In the genomic region with DNA sequence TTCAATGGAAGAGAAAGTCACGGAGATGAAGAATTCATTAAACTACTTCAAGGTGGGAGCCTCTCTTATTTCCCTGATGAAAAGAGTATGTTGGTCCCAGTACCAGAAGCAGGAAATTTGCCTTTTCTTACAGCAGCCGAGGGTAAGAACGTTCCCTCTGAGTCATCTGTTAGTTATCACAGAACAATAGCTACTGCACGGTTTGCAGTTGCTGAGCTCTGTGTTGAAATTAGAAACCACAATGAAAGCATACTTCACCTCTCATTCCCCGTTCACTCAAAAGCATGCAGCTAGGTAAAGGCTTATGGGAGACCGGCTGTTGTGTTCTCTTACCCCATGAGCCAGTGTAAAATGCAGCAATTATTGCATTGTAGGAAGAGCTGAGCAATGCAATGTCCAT, we compare ENCODE assay signal across 18 mouse cellular contexts. TPM values are rescaled to one million over a fixed set of nuclear protein-coding genes. Genes with fewer than 3 reads are reported as not detected.
DNase-seq lines count a peak whose midpoint lies in the region; ATAC-seq and TF ChIP-seq lines count a peak whose summit lies in the region.
"Had no signal": no experiment of that assay in that cellular context is flagged by ENCODE, and none has a peak within 500 bp of the region (broad histone marks: within the 10 kb centered on the region; RNA-seq: fewer than 3 reads in every experiment).

No protein-coding gene starts in this region.

- ATAC-seq in lung, postnatal 0 days = no peak
- ATAC-seq: forebrain, embryonic 14.5 days; inflammation-experienced regulatory T-cells, adult 6 months had no signal

- peak; percentile 23 for DNase-seq in lung, postnatal 0 days (ENCODE audit: low spot score)
- no peak for DNase-seq in lung, postnatal 10 days
- no peak for DNase-seq in embryonic facial prominence, embryonic 10.5 days (ENCODE audit: low spot score)
- no peak for DNase-seq in limb, embryonic 10.5 days (ENCODE audit: low spot score)
- peak; percentile 15 for DNase-seq in telencephalon, adult 2 months (ENCODE audit: low read depth, low spot score)
- no peak for DNase-seq in ovary, postnatal 36 days (ENCODE audit: low spot score)
- no peak for DNase-seq in kidney, postnatal 10 days
- DNase-seq: adrenal gland, postnatal 25 days; cerebellum, adult 8-10 months; heart, postnatal 14 days; thymus, postnatal 36 days had no signal

- no peak for TF ChIP-seq CTCF in lung, postnatal 0 days (IDR thresholded peaks at IDR 0.05)

- H3K27me3 ChIP-seq in lung, postnatal 0 days (replicated peaks; ENCODE audit: insufficient read depth, low read length) = no peaks in the 10 kb centered on the region
- peaks cover 6% of the 10 kb centered on the region; the same call in 1 of the 2 replicates for H3K27me3 ChIP-seq in embryonic facial prominence, embryonic 10.5 days (replicated peaks; ENCODE audit: low read depth, poor library complexity, severe bottlenecking)
- no peaks in the 10 kb centered on the region for H3K27me3 ChIP-seq in limb, embryonic 10.5 days (ENCODE audit: low read depth, poor library complexity, severe bottlenecking)
- H3K27me3 ChIP-seq: embryonic facial prominence, embryonic 12.5 days; neural tube, embryonic 13.5 days had no signal

- H3K4me3 ChIP-seq in lung, postnatal 0 days (ENCODE audit: low read depth, low read length) = no peak overlapping the region
- H3K4me3 ChIP-seq in embryonic facial prominence, embryonic 10.5 days = no peak overlapping the region
- H3K4me3 ChIP-seq in limb, embryonic 10.5 days = no peak overlapping the region
- H3K4me3 ChIP-seq: embryonic facial prominence, embryonic 12.5 days; megakaryocyte, embryonic 14.5 days; neural tube, embryonic 13.5 days had no signal

- H3K36me3 ChIP-seq in lung, postnatal 0 days (ENCODE audit: insufficient read depth, low read length) = no peaks in the 10 kb centered on the region
- H3K36me3 ChIP-seq in embryonic facial prominence, embryonic 10.5 days (replicated peaks) = no peaks in the 10 kb centered on the region
- no peaks in the 10 kb centered on the region for H3K36me3 ChIP-seq in limb, embryonic 10.5 days
- H3K36me3 ChIP-seq: embryonic facial prominence, embryonic 12.5 days; neural tube, embryonic 13.5 days had no signal

- no peak for TF ChIP-seq EP300 in lung, postnatal 0 days (IDR thresholded peaks at IDR 0.05)

- no peaks in the 10 kb centered on the region for H3K9me3 ChIP-seq in lung, postnatal 0 days (ENCODE audit: low read length)
- peaks cover 5% of the 10 kb centered on the region; the same call in 1 of the 2 replicates for H3K9me3 ChIP-seq in embryonic facial prominence, embryonic 10.5 days
- no peaks in the 10 kb centered on the region for H3K9me3 ChIP-seq in limb, embryonic 10.5 days (replicated peaks)
- H3K9me3 ChIP-seq: embryonic facial prominence, embryonic 12.5 days; neural tube, embryonic 13.5 days had no signal

- H3K27ac ChIP-seq in lung, postnatal 0 days (ENCODE audit: low read length) = no peak overlapping the region
- H3K27ac ChIP-seq in embryonic facial prominence, embryonic 10.5 days (replicated peaks) = peak overlapping the region; percentile 59
- peak overlapping the region; percentile 12; the same call in 1 of the 2 replicates for H3K27ac ChIP-seq in limb, embryonic 10.5 days
- H3K27ac ChIP-seq: embryonic facial prominence, embryonic 12.5 days; liver, embryonic 14.5 days; neural tube, embryonic 13.5 days had no signal

- no peak overlapping the region for H3K9ac ChIP-seq in lung, postnatal 0 days (replicated peaks; ENCODE audit: low read depth)
- H3K9ac ChIP-seq: embryonic facial prominence, embryonic 12.5 days; liver, embryonic 14.5 days; neural tube, embryonic 13.5 days had no signal

- WGBS in lung, postnatal 0 days = 46% methylated on average over 6 of the region's 6 CpGs
- WGBS in embryonic facial prominence, embryonic 10.5 days = 42% methylated on average over 6 of the region's 6 CpGs
- 64% methylated on average over 6 of the region's 6 CpGs for WGBS in limb, embryonic 10.5 days

- no peak overlapping the region for H3K4me2 ChIP-seq in lung, postnatal 0 days (replicated peaks; ENCODE audit: low read depth, low read length)
- H3K4me2 ChIP-seq: embryonic facial prominence, embryonic 12.5 days; heart, embryonic 11.5 days; neural tube, embryonic 13.5 days had no signal

- no peaks in the 10 kb centered on the region for H3K4me1 ChIP-seq in lung, postnatal 0 days (ENCODE audit: insufficient read depth, low read depth, low read length)
- peaks cover 10% of the 10 kb centered on the region for H3K4me1 ChIP-seq in embryonic facial prominence, embryonic 10.5 days
- H3K4me1 ChIP-seq in limb, embryonic 10.5 days = peaks cover 11% of the 10 kb centered on the region; the same call in 1 of the 2 replicates
- H3K4me1 ChIP-seq: megakaryocyte, embryonic 14.5 days; neural tube, embryonic 13.5 days had no signal

RNA-seq across cellular contexts. Expression of a gene that starts 26.1 kb away (rescaled TPM):
- 1.4 and 1.6 TPM in 2 replicates for polyA plus RNA-seq in lung, postnatal 0 days (2015; fragmentation: Nextera tagmentation; extraction: Ambion mirVana)
- 0.92 and 1.2 TPM in 2 replicates for polyA plus RNA-seq in embryonic facial prominence, embryonic 10.5 days (2016; fragmentation: Nextera tagmentation; extraction: Ambion mirVana)
- polyA plus RNA-seq in limb, embryonic 10.5 days (2016; fragmentation: Nextera tagmentation; extraction: Ambion mirVana) = 1.1 TPM in 1 of 2 replicates, not detected in the other
- polyA plus RNA-seq: heart, embryonic 11.5 days; inflammation-experienced regulatory T-cells, adult 6 months; liver, embryonic 14.5 days had no signal

RNA-seq across cellular contexts. Expression of a gene that starts 40.0 kb away (rescaled TPM):
- 1.0 and 1.2 TPM in 2 replicates for polyA plus RNA-seq in lung, postnatal 0 days (2015; fragmentation: Nextera tagmentation; extraction: Ambion mirVana)
- 0.35 and 0.70 TPM in 2 replicates for polyA plus RNA-seq in embryonic facial prominence, embryonic 10.5 days (2016; fragmentation: Nextera tagmentation; extraction: Ambion mirVana)
- 0.48 and 0.85 TPM in 2 replicates for polyA plus RNA-seq in limb, embryonic 10.5 days (2016; fragmentation: Nextera tagmentation; extraction: Ambion mirVana)

RNA-seq across cellular contexts. Expression of a gene that starts 57.0 kb away (rescaled TPM):
- polyA plus RNA-seq in lung, postnatal 0 days (2015; fragmentation: Nextera tagmentation; extraction: Ambion mirVana) = 4.2 and 5.7 TPM in 2 replicates
- polyA plus RNA-seq in embryonic facial prominence, embryonic 10.5 days (2016; fragmentation: Nextera tagmentation; extraction: Ambion mirVana) = 17.8 and 19.5 TPM in 2 replicates
- polyA plus RNA-seq in limb, embryonic 10.5 days (2016; fragmentation: Nextera tagmentation; extraction: Ambion mirVana) = 16.9 and 22.2 TPM in 2 replicates

RNA-seq across cellular contexts. Expression of a gene that starts 57.2 kb away (rescaled TPM):
- polyA plus RNA-seq in lung, postnatal 0 days (2015; fragmentation: Nextera tagmentation; extraction: Ambion mirVana) = 12.5 and 13.2 TPM in 2 replicates
- 24.3 and 26.0 TPM in 2 replicates for polyA plus RNA-seq in embryonic facial prominence, embryonic 10.5 days (2016; fragmentation: Nextera tagmentation; extraction: Ambion mirVana)
- polyA plus RNA-seq in limb, embryonic 10.5 days (2016; fragmentation: Nextera tagmentation; extraction: Ambion mirVana) = 20.0 and 23.9 TPM in 2 replicates

Comparison
In these comparisons a context has a peak if more than half of its experiments do, and no peak if none do; other contexts are left out.
1. DNase-seq: peak in lung, postnatal 0 days (single experiment) and telencephalon, adult 2 months (single experiment); none in lung, postnatal 10 days (single experiment), embryonic facial prominence, embryonic 10.5 days (single experiment), limb, embryonic 10.5 days (single experiment), ovary, postnatal 36 days (single experiment) and kidney, postnatal 10 days (single experiment).